Mouse (Mus musculus) liver, embryonic 14 days (tissue): ENCODE data around the gene Nmur1. TPM values are rescaled to one million over a fixed set of nuclear protein-coding genes. Genes with fewer than 3 reads are reported as not detected.

Experiments
- polyA plus RNA-seq: library from polyadenylated mRNA; depleted of rRNA; stranded (reverse); fragments of >200 nt; gene quantifications from 2 replicates; pipeline ENCODE4 v1.2.3, GENCODE M21; 2012; rRNA removed

The Nmur1 gene
- polyA plus RNA-seq, result not detected in 2 replicates

DNA sequence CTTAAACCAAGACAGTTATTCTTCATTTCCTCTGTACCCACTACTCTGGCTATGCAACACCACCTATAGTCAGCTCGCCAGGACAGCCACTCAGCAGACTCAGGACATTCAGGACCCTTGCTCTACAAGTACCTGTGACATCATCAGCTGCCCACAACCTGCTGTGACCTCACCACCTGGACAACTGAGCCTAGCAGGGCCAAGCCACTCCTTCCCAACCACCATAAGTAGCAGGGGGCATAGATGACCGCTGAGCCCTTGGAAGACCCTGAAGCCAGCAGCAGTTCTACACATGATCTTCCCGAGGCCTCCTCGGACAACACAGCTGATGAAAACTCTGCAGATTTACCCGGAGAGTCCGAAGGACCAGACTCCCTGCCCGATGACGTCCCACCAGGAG, at the start of gene Nmur1, which contains the start of gene Tex44:
Gene Nmur1 (minus strand): TSS at position 101 of the 400 bp plus-strand sequence.
Gene Tex44 (plus strand): TSS at position 202 of the 400 bp plus-strand sequence.

DNA sequence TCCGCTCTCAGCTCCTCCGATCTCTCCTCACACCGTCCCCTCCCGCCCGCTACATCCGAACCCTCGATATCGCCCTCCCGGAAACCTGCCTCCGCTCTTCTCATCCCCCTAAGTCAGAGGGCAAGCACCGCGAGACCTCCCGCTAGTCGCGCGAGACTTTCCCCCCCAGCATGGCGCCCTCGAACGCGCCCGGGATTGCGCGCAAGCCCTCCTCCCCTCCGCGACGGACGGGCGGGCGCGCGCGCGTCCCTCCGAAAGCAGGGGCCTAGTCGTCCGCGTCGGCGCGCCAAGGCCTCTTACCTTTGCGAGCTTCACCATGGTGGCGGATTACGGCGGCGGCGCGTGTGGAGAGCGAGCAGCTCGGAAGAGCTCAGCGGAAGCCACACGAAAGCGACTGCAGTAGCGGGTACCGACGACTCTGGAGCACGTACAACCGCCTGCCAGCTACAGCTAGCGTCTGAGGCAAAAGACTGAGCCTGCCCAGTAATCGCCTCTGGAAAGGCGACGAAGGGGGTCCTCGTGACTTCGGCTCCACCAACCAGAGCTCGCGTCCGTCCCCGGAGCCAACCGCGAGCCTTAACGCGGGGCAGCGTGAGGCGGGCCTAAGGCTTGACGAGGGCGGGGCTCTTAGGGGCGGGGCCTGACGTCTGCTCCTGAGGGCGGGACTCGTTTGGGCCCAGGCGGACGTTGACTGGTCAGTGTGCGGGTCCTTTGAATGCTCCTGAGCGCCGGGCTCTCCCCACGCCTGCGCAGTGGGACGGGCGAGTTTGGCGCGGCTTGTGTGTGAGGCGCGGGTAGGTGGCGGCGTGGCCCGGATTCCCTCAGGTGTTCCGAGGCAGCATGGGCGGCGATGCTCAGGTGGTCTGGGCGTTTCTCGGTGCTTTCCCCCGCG, 66.9 kb downstream of the Nmur1 start, which contains the start of gene Ncl:
Gene Ncl (minus strand): TSS at position 495 of the 892 bp plus-strand sequence.

Other genes starting within 250 kb of the Nmur1 start
- gene B3gnt7, start 123.4 kb downstream of the Nmur1 start, polyA plus RNA-seq, result 0.94 and 1.0 TPM in 2 replicates
- gene Ncl, start 66.8 kb downstream of the Nmur1 start, polyA plus RNA-seq, result 249 and 342 TPM in 2 replicates
- not detected in 2 replicates for gene Tex44, start 101 bp upstream of the Nmur1 start, polyA plus RNA-seq
- gene Ptma, start 100.5 kb upstream of the Nmur1 start, polyA plus RNA-seq, result 1,485 and 1,883 TPM in 2 replicates
- 19.9 and 22.1 TPM in 2 replicates for gene Pde6d, start 156.4 kb upstream of the Nmur1 start, polyA plus RNA-seq
- 14.2 and 16.4 TPM in 2 replicates for gene Cops7b, start 156.7 kb upstream of the Nmur1 start, polyA plus RNA-seq
- gene Nppc, start 244.3 kb upstream of the Nmur1 start, polyA plus RNA-seq, result 0.06 TPM in 1 of 2 replicates, not detected in the other